Mouse (Mus musculus): ENCODE measurements around the gene Sft2d1.
"Not testable (repeated sequence)": the region's sequence is repeated elsewhere in the genome, so short reads cannot be mapped to it uniquely, and the experiment has no call there.

Gene Sft2d1

GRCm38 (mm10) chr17:8290736-8291135, 20.2 kb upstream of the Sft2d1 start:
- Histone ChIP-seq H3K27me3 (ENCODE audit: control insufficient read depth, insufficient read depth, low read length, poor library complexity, severe bottlenecking) (no peaks in the 10 kb centered on the region), H3K36me3 (ENCODE audit: control insufficient read depth, insufficient read depth, low read length, poor library complexity, severe bottlenecking) (peaks cover 4% of the 10 kb centered on the region)
- DNase-seq (ENCODE audit: low read depth, low spot score): no peak

GRCm38 (mm10) chr17:8295825-8296224, 15.1 kb upstream of the Sft2d1 start:
- DNase-seq (ENCODE audit: low read depth, low spot score): no peak
- Histone ChIP-seq H3K27me3 (ENCODE audit: control insufficient read depth, insufficient read depth, low read length, poor library complexity, severe bottlenecking) (no peaks in the 10 kb centered on the region), H3K36me3 (ENCODE audit: control insufficient read depth, insufficient read depth, low read length, poor library complexity, severe bottlenecking) (peaks cover 7% of the 10 kb centered on the region)

- Histone ChIP-seq H3K36me3 (ENCODE audit: control insufficient read depth, insufficient read depth, low read length, poor library complexity, severe bottlenecking) (peaks cover 7% of the 10 kb centered on the region), H3K27me3 (ENCODE audit: control insufficient read depth, insufficient read depth, low read length, poor library complexity, severe bottlenecking) (no peaks in the 10 kb centered on the region)
- DNase-seq (ENCODE audit: low read depth, low spot score): no peak
Observed at GRCm38 (mm10) chr17:8296313-8296844, 14.5 kb upstream of the Sft2d1 start.

- no peak for DNase-seq (ENCODE audit: low read depth, low spot score)
- Histone ChIP-seq H3K27me3 (ENCODE audit: control insufficient read depth, insufficient read depth, low read length, poor library complexity, severe bottlenecking) (no peaks in the 10 kb centered on the region), H3K36me3 (ENCODE audit: control insufficient read depth, insufficient read depth, low read length, poor library complexity, severe bottlenecking) (peaks cover 7% of the 10 kb centered on the region)
Observed at GRCm38 (mm10) chr17:8297746-8298145, 13.2 kb upstream of the Sft2d1 start.

GRCm38 (mm10) chr17:8298281-8298680, 12.6 kb upstream of the Sft2d1 start:
- no peak for DNase-seq (ENCODE audit: low read depth, low spot score)
- peaks cover 7% of the 10 kb centered on the region for H3K36me3 ChIP-seq (ENCODE audit: control insufficient read depth, insufficient read depth, low read length, poor library complexity, severe bottlenecking)

GRCm38 (mm10) chr17:8299524-8299923, 11.4 kb upstream of the Sft2d1 start:
- no peak for DNase-seq (ENCODE audit: low read depth, low spot score)
- H3K36me3 ChIP-seq (ENCODE audit: control insufficient read depth, insufficient read depth, low read length, poor library complexity, severe bottlenecking): peaks cover 7% of the 10 kb centered on the region
- no peaks in the 10 kb centered on the region for H3K27me3 ChIP-seq (ENCODE audit: control insufficient read depth, insufficient read depth, low read length, poor library complexity, severe bottlenecking)

More at GRCm38 (mm10) chr17:8298281-8298680, 12.6 kb upstream of the Sft2d1 start:
- no peaks in the 10 kb centered on the region for H3K27me3 ChIP-seq (ENCODE audit: control insufficient read depth, insufficient read depth, low read length, poor library complexity, severe bottlenecking)

GRCm38 (mm10) chr17:8301515-8301914, 9.4 kb upstream of the Sft2d1 start:
- H3K27me3 ChIP-seq (ENCODE audit: control insufficient read depth, insufficient read depth, low read length, poor library complexity, severe bottlenecking): no peaks in the 10 kb centered on the region
- DNase-seq (ENCODE audit: low read depth, low spot score): peak; percentile 24
- peaks cover 7% of the 10 kb centered on the region for H3K36me3 ChIP-seq (ENCODE audit: control insufficient read depth, insufficient read depth, low read length, poor library complexity, severe bottlenecking)

GRCm38 (mm10) chr17:8302772-8303438, 8.0 kb upstream of the Sft2d1 start:
- Histone ChIP-seq H3K36me3 (ENCODE audit: control insufficient read depth, insufficient read depth, low read length, poor library complexity, severe bottlenecking) (peaks cover 5% of the 10 kb centered on the region), H3K27me3 (ENCODE audit: control insufficient read depth, insufficient read depth, low read length, poor library complexity, severe bottlenecking) (no peaks in the 10 kb centered on the region)
- DNase-seq (ENCODE audit: low read depth, low spot score): no peak

- Histone ChIP-seq H3K27me3 (ENCODE audit: control insufficient read depth, insufficient read depth, low read length, poor library complexity, severe bottlenecking) (no peaks in the 10 kb centered on the region), H3K36me3 (ENCODE audit: control insufficient read depth, insufficient read depth, low read length, poor library complexity, severe bottlenecking) (peaks cover 4% of the 10 kb centered on the region; the same call in 1 of the 2 replicates)
- no peak for DNase-seq (ENCODE audit: low read depth, low spot score)
Observed at GRCm38 (mm10) chr17:8303671-8304070, 7.2 kb upstream of the Sft2d1 start.

GRCm38 (mm10) chr17:8305801-8306200, 5.1 kb upstream of the Sft2d1 start:
- peak; percentile 22 for DNase-seq (ENCODE audit: low read depth, low spot score)
- Histone ChIP-seq H3K27me3 (ENCODE audit: control insufficient read depth, insufficient read depth, low read length, poor library complexity, severe bottlenecking) (no peaks in the 10 kb centered on the region), H3K36me3 (ENCODE audit: control insufficient read depth, insufficient read depth, low read length, poor library complexity, severe bottlenecking) (no peaks in the 10 kb centered on the region)

- Histone ChIP-seq H3K27me3 (ENCODE audit: control insufficient read depth, insufficient read depth, low read length, poor library complexity, severe bottlenecking) (no peaks in the 10 kb centered on the region), H3K36me3 (ENCODE audit: control insufficient read depth, insufficient read depth, low read length, poor library complexity, severe bottlenecking) (no peaks in the 10 kb centered on the region)
- peak; percentile 60 for DNase-seq (ENCODE audit: low read depth, low spot score)
Observed at GRCm38 (mm10) chr17:8311751-8312150, 849 bp downstream of the Sft2d1 start.

- no peak for DNase-seq (ENCODE audit: low read depth, low spot score)
- no peaks in the 10 kb centered on the region for H3K36me3 ChIP-seq (ENCODE audit: control insufficient read depth, insufficient read depth, low read length, poor library complexity, severe bottlenecking)
- no peaks in the 10 kb centered on the region for H3K27me3 ChIP-seq (ENCODE audit: control insufficient read depth, insufficient read depth, low read length, poor library complexity, severe bottlenecking)
Observed at GRCm38 (mm10) chr17:8313976-8314375, 3.1 kb downstream of the Sft2d1 start.

- H3K27me3 ChIP-seq (ENCODE audit: control insufficient read depth, insufficient read depth, low read length, poor library complexity, severe bottlenecking): no peaks in the 10 kb centered on the region
- no peaks in the 10 kb centered on the region for H3K36me3 ChIP-seq (ENCODE audit: control insufficient read depth, insufficient read depth, low read length, poor library complexity, severe bottlenecking)
- peak; percentile 59 for DNase-seq (ENCODE audit: low read depth, low spot score)
Observed at GRCm38 (mm10) chr17:8316251-8316650, 5.3 kb downstream of the Sft2d1 start.

- not testable (repeated sequence) for DNase-seq (ENCODE audit: low read depth, low spot score); H3K36me3 ChIP-seq (ENCODE audit: control insufficient read depth, insufficient read depth, low read length, poor library complexity, severe bottlenecking); H3K27me3 ChIP-seq (ENCODE audit: control insufficient read depth, insufficient read depth, low read length, poor library complexity, severe bottlenecking)
Observed at GRCm38 (mm10) chr17:8326877-8327276, 16.0 kb downstream of the Sft2d1 start.

- DNase-seq (ENCODE audit: low read depth, low spot score): peak; percentile 27
- peaks cover 6% of the 10 kb centered on the region for H3K36me3 ChIP-seq (ENCODE audit: control insufficient read depth, insufficient read depth, low read length, poor library complexity, severe bottlenecking)
- no peaks in the 10 kb centered on the region for H3K27me3 ChIP-seq (ENCODE audit: control insufficient read depth, insufficient read depth, low read length, poor library complexity, severe bottlenecking)
Observed at GRCm38 (mm10) chr17:8328511-8329174, 17.7 kb downstream of the Sft2d1 start.

All from splenic B cell, adult 2 months (primary cell).